Mouse (Mus musculus) layer of hippocampus, postnatal 36 days (tissue): ENCODE data around the gene Pdgfa. TPM values are rescaled to one million over a fixed set of nuclear protein-coding genes. Genes with fewer than 3 reads are reported as not detected.

Experiments
- DNase-seq, 2 experiments: peaks; one replicate each; pipeline ENCODE4 v3.0.0; 2022
- total RNA-seq, 2 experiments: library from RNA; stranded (reverse); gene quantifications; 2 replicates each; pipeline ENCODE4 v1.2.3; 2021

Pdgfa gene
- total RNA-seq, 2 experiments from 2014 or later = 36.1 to 40.8 TPM

GRCm38 (mm10) chr5:138953986-138954385 is 43.2 kb downstream of the Pdgfa start:
- DNase-seq = no peak

DNA sequence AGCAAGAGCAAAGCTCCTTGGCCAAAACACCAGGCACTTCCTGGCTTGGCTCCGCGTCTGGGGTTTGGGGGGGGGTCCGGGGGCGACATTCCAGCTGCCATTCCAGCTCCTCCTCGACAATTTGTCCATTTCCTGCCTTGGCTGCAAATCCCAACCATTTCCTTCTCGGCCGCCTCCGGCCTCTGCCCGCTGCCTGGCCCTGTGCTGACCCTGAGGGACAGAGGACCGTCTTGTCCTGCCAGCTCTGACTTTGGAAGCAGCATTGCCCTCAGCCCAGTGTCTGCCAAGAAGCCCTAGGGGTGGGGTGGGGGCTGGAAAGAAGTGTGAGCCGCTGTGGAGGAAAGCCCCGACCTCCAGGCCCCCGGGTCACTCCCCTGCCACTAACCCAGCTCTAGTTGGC is 44.2 kb downstream of the Pdgfa start:
- no peak for DNase-seq

- no peak for DNase-seq
Measured at GRCm38 (mm10) chr5:138951305-138951704, 45.9 kb downstream of the Pdgfa start.

GRCm38 (mm10) chr5:138949165-138949564 is 48.0 kb downstream of the Pdgfa start:
- no peak for DNase-seq

GRCm38 (mm10) chr5:138948031-138948980 is 48.9 kb downstream of the Pdgfa start:
- DNase-seq = no peak

- DNase-seq = no peak
Measured at GRCm38 (mm10) chr5:138947487-138947886, 49.7 kb downstream of the Pdgfa start.

DNA sequence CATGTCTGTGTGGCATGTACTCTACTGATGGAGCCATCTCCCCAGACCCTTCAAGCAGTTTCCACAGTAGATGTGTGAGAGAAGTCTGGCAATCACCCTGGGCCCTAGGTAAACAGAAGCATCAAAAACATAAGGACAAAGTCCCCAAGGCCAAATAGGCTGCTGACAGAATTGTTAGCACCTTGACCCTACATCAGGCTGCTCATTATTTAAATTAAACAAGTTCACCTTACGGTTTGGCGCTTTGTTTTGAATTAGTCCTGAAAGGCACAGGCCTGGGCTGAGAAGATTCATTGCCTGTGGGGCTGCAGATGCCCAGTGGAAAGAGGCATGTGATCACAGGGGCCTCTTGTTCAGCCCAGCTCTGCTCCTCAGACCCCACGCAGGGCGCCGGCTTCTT is 50.2 kb downstream of the Pdgfa start:
- DNase-seq = no peak

GRCm38 (mm10) chr5:138945011-138945410 is 52.2 kb downstream of the Pdgfa start:
- no peak for DNase-seq

DNA sequence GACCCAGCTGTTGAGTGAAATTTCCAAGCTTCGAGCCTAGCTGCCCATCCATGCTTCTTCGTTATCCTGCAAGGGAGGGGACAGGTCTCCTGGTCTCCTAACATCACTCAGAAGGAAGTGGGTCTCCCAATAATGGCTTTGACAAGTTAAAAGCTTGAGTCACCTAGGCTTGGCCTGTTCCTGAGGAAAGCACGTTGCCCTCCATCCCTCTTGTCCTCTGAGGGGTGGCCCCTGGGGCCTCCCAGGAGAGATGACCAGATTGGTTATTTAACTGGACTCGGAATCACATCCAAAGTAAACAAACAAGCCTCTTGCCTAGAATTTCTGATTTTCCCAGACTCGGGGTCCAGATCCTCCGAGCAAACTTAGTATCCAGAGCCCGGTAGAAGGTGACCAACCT is 52.6 kb downstream of the Pdgfa start:
- DNase-seq = no peak

- no peak for DNase-seq
Measured at GRCm38 (mm10) chr5:138941842-138942241, 55.3 kb downstream of the Pdgfa start.

DNA sequence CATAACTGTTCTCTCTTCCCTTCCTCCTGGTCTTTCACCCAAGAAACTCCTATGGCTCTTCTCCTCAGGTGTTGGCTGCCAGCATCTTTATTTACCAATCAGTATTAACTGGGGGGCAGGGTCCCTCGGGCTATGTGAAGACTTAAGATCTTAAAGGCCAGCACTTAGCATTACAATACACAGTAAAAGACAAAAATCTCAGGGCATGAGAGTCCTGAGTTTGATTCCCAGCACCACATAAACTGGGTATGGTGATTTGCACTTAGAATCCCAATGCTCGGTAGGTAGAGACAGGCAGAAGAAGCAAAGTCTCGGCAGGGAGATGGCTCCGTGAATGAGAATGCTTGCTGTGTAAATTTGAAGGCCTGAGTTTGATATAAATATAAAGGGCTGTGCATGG is 56.6 kb downstream of the Pdgfa start:
- no peak for DNase-seq

GRCm38 (mm10) chr5:138938572-138939163 is 58.5 kb downstream of the Pdgfa start:
- no peak for DNase-seq

GRCm38 (mm10) chr5:138936399-138937089 is 60.6 kb downstream of the Pdgfa start:
- no peak for DNase-seq

DNA sequence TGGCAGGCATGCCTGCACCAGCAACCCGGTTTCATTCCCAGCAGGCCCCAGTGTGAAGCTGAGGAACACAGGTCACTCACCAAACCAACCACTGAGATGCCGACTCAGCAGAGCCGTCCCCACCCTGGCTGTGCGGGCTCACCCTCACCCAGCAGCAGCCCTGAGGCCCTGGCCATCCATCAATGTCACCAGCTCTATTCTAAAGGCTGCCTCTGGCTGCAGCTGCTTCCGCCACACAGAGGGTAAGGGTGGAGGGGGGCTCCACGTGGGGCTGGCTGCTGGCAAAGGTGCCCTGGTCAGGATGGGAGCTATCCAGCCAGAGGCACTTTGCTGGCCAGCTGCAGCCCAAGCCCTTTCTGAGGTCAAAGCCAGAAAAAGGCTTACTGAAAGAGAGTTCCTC is 62.6 kb downstream of the Pdgfa start:
- no peak for DNase-seq

- DNase-seq = no peak
Measured at GRCm38 (mm10) chr5:138932460-138933432, 64.4 kb downstream of the Pdgfa start.

- no peak for DNase-seq
Measured at GRCm38 (mm10) chr5:138931836-138932235, 65.3 kb downstream of the Pdgfa start.

GRCm38 (mm10) chr5:138929879-138930507 is 67.2 kb downstream of the Pdgfa start:
- no peak for DNase-seq
